Mouse (Mus musculus): ENCODE data around the gene Nfix.

DNA sequence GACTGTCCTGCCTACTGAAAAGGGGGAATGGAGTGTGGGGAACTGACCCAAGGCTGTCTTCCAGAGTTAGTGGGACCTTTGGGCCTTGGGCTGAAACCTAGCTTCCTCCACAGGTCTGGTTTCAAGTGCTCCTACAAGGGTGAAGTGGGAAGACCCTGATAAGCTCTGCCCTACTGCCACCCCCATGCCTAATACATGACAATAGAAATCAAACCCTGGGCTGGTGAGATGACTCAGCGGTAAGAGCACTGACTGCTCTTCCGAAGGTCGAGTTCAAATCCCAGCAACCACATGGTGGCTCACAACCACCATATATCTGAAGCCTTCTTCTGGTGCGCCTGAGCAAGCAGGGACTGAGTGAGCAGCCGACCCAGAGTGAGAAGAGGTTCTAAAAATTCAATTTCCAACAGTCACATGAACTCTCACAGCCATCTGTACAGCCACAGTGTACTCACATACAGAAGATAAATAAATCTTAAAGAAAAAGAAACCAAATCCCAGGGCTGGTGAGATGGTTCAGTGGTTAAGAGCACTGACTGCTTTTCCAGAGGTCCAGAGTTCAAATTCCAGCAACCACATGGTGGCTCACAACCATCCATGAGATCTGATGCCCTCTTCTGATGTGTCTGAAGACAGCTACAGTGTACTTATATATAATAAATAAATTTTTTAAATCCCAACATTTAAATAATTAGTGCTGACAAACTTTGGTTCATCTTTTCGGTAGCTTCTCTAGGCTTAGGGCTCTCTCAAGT lies 131.2 kb downstream of the Nfix start:
- TF ChIP-seq CTCF (IDR thresholded peaks at IDR 0.05; ENCODE audit: low read depth) = no peak
- TF ChIP-seq EP300 (IDR thresholded peaks at IDR 0.05; ENCODE audit: low read depth) = no peak

Data from liver, embryonic 14.5 days (tissue).